Mouse (Mus musculus) spleen, adult 2 months (tissue): ENCODE measurements at regions not wholly inside any gene's neighbourhood (a gene's known extent, or its start where the extent isn't known, plus 50 kb on each side); places are given as distances from the start of the nearest gene placed in this dataset.

ENCODE experiments used
- CTCF ChIP-seq: fragments of 200-500 bp; IDR thresholded peaks from 2 replicates; pipeline ENCODE4 v1.5.1; 2011; ENCODE audit warnings: mild to moderate bottlenecking, inconsistent platforms; ENCODE audit not compliant: insufficient read depth, insufficient read length, insufficient replicate concordance; ENCODE audit errors: extremely low read depth
- POLR2A ChIP-seq: fragments of 200-500 bp; IDR thresholded peaks from 2 replicates; pipeline ENCODE4 v1.6.1; 2011; ENCODE audit warnings: low read depth, low read length, inconsistent platforms

DNA sequence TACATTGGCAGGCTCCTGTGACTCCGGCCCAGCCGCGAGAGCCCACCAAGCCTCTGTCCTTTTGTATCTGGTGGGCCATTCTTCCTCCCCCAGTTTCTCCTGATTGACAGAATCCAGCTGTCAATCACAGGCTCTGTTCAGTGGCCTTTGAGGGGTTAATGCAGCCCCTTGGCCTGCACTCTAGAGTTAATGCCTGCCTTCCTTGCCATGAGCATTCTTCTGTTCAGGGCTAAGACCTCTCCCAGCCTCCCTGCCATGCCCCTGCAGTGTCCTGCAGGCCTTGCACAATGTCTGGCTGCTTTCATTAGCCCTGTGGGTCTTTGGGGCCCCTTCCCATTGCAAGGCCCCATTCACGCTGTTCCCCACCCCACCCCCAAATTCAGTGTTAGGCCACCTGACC, 160.9 kb upstream of the Atp6ap2 start:
- TF ChIP-seq POLR2A (no peak), CTCF (no peak)
